Mouse (Mus musculus) left cerebral cortex, adult 8-10 months (tissue): ENCODE measurements around the gene Arhgap30. TPM values are rescaled to one million over a fixed set of nuclear protein-coding genes. Genes with fewer than 3 reads are reported as not detected.

Source experiments
- DNase-seq, 2 experiments: peaks; one replicate each; pipeline ENCODE4 v3.0.0; 2022; ENCODE audit warnings: low spot score in 2 of 2
- total RNA-seq, 4 experiments: library from RNA; stranded (reverse); gene quantifications; 2 replicates each; pipeline ENCODE4 v1.2.4; 2022

Gene Arhgap30
- total RNA-seq, result 1 to 10 TPM; 2.1 to 5.5 (median 3.0) TPM

GRCm38 (mm10) chr1:171388376-171389102, at the start of gene Arhgap30:
Gene Arhgap30 (plus strand): TSS chr1:171388954.
- DNase-seq, result no peak

GRCm38 (mm10) chr1:171342262-171343207, 46.2 kb upstream of the Arhgap30 start:
- DNase-seq, result no peak

GRCm38 (mm10) chr1:171343922-171344677, 44.7 kb upstream of the Arhgap30 start:
- no peak for DNase-seq

GRCm38 (mm10) chr1:171344715-171345114, 44.0 kb upstream of the Arhgap30 start:
- DNase-seq, result no peak

GRCm38 (mm10) chr1:171345225-171346094, 43.3 kb upstream of the Arhgap30 start, which contains the start of the genes Nit1 and Pfdn2:
Gene Nit1 (minus strand): TSS chr1:171345646.
Gene Pfdn2 (plus strand): TSS chr1:171345670.
- peak; percentile 79 to 88 for DNase-seq

- DNase-seq, result no peak
Measured at GRCm38 (mm10) chr1:171346095-171346450, 42.7 kb upstream of the Arhgap30 start.

GRCm38 (mm10) chr1:171348665-171349064, 40.1 kb upstream of the Arhgap30 start:
- DNase-seq, result no peak

- DNase-seq, result no peak
Measured at GRCm38 (mm10) chr1:171349210-171349609, 39.5 kb upstream of the Arhgap30 start.

- DNase-seq, result no peak
Measured at GRCm38 (mm10) chr1:171355812-171356340, 32.9 kb upstream of the Arhgap30 start.

GRCm38 (mm10) chr1:171356814-171357213, 31.9 kb upstream of the Arhgap30 start:
- DNase-seq, result no peak

GRCm38 (mm10) chr1:171358421-171358820, 30.3 kb upstream of the Arhgap30 start:
- DNase-seq, result no peak

GRCm38 (mm10) chr1:171360253-171360652, 28.5 kb upstream of the Arhgap30 start:
- no peak for DNase-seq

GRCm38 (mm10) chr1:171360656-171361055, 28.1 kb upstream of the Arhgap30 start, which contains the start of gene Klhdc9:
Gene Klhdc9 (minus strand): TSS chr1:171360798.
- peak; percentile 72 to 95 for DNase-seq

GRCm38 (mm10) chr1:171361106-171362103, 27.3 kb upstream of the Arhgap30 start:
- peak in 1 of 2 experiments; percentile 57 for DNase-seq

GRCm38 (mm10) chr1:171365934-171366333, 22.8 kb upstream of the Arhgap30 start:
- no peak for DNase-seq

- DNase-seq, result no peak
Measured at GRCm38 (mm10) chr1:171369845-171370556, 18.8 kb upstream of the Arhgap30 start, which contains the start of gene Nectin4. Gene Nectin4 (plus strand): TSS chr1:171370099.

GRCm38 (mm10) chr1:171372880-171373279, 15.9 kb upstream of the Arhgap30 start:
- no peak for DNase-seq

- no peak for DNase-seq
Measured at GRCm38 (mm10) chr1:171373946-171374345, 14.8 kb upstream of the Arhgap30 start.
